Mouse (Mus musculus) G1E (cell line): ENCODE data around the gene Fam161b. TPM values are rescaled to one million over a fixed set of nuclear protein-coding genes. Genes with fewer than 3 reads are reported as not detected.

Experiments
- ATAC-seq: 2 replicates; pipeline ENCODE4 v1.8.0; 2016; ENCODE audit warnings: mild to moderate bottlenecking; ENCODE audit not compliant: insufficient number of reproducible peaks, poor library complexity, low FRiP score, severe bottlenecking; ENCODE audit errors: extremely low read depth
- DNase-seq: peaks from one replicate; pipeline ENCODE4 v3.0.0; 2012; ENCODE audit warnings: low spot score
- H3K27me3 ChIP-seq: 2 replicates; pipeline ENCODE4 v1.6.1; 2012; ENCODE audit warnings: mild to moderate bottlenecking, low read length, inconsistent platforms; ENCODE audit not compliant: insufficient read depth
- H3K36me3 ChIP-seq: replicated peaks from 2 replicates; pipeline ENCODE3; 2012; ENCODE audit warnings: mild to moderate bottlenecking, inconsistent platforms
- H3K4me1 ChIP-seq: 2 replicates; pipeline ENCODE4 v1.6.1; 2012; ENCODE audit warnings: low read depth, low read length, inconsistent platforms, mixed read lengths; ENCODE audit not compliant: insufficient read depth
- H3K4me3 ChIP-seq: 2 replicates; pipeline ENCODE4 v1.5.1; 2012; ENCODE audit warnings: low read depth, mild to moderate bottlenecking, inconsistent platforms, low read length, moderate library complexity, mixed read lengths
- H3K9me3 ChIP-seq: replicated peaks from 2 replicates; pipeline ENCODE4 v1.6.1; 2012; ENCODE audit warnings: inconsistent platforms
- CTCF ChIP-seq: IDR thresholded peaks from 2 replicates; pipeline ENCODE4 v1.5.1; 2012; ENCODE audit warnings: low read depth, low read length, inconsistent platforms, mixed read lengths
- GATA1 ChIP-seq: IDR thresholded peaks from 2 replicates; pipeline ENCODE4 v1.6.1; 2012; ENCODE audit warnings: borderline replicate concordance, low read length, inconsistent platforms, mixed read lengths
- GATA2 ChIP-seq: IDR thresholded peaks from 2 replicates; pipeline ENCODE4 v1.6.1; 2012; ENCODE audit warnings: low read depth, low read length, inconsistent platforms, borderline replicate concordance
- POLR2AphosphoS5 ChIP-seq: IDR thresholded peaks from 2 replicates; pipeline ENCODE4 v1.6.1; 2012; ENCODE audit warnings: low read depth, low read length, inconsistent platforms; ENCODE audit not compliant: insufficient replicate concordance
- TAL1 ChIP-seq: conservative IDR thresholded peaks from 2 replicates; pipeline ENCODE4 v1.6.1; 2012; ENCODE audit warnings: low read depth, low read length, inconsistent platforms, mixed read lengths
- polyA plus RNA-seq: library from polyadenylated mRNA; stranded (reverse); fragments of >175 nt; gene quantifications from 2 replicates; pipeline ENCODE4 v1.2.3, GENCODE M21; 2012
- total RNA-seq, 2 experiments: library from RNA; stranded (forward) in 1 of 2; stranded (reverse) in 1 of 2; fragments of 200-1000 nt in 1 of 2; fragments of >200 nt in 1 of 2; fragmentation: Nextera tagmentation in 1 of 2; gene quantifications; 2 replicates each; pipeline ENCODE4 v1.2.3; 2014 to 2017

Fam161b gene
- total RNA-seq (2014; fragmentation: Nextera tagmentation) (2.9 and 3.3 TPM in 2 replicates), total RNA-seq (2017) (3.5 and 4.3 TPM in 2 replicates), polyA plus RNA-seq (0.25 and 0.44 TPM in 2 replicates)

- no peak for TF ChIP-seq TAL1
- no peak for TF ChIP-seq GATA1
- TF ChIP-seq POLR2AphosphoS5: peak; percentile 78; the same call in 1 of the 2 replicates
- Histone ChIP-seq H3K4me1 (peaks cover 66% of the 10 kb centered on the region), H3K36me3 (peaks cover 26% of the 10 kb centered on the region), H3K27me3 (no peaks in the 10 kb centered on the region), H3K4me3 (peak within 1 kb of the TSS; percentile 80), H3K9me3 (no peaks in the 10 kb centered on the region)
- ATAC-seq (peak; percentile 92), DNase-seq (peak; percentile 99)
These were observed at the start of gene Fam161b, which contains the start of gene Coq6 for GRCm38 (mm10) chr12:84361555-84362489. Gene Fam161b (minus strand): TSS chr12:84361833. Gene Coq6 (plus strand): TSS chr12:84361657.

GRCm38 (mm10) chr12:84408819-84409507 is 47.3 kb upstream of the Fam161b start, which contains the start of the genes Entpd5 and Bbof1:
Gene Entpd5 (minus strand): TSS chr12:84409029.
Gene Bbof1 (plus strand): TSS chr12:84409071.
- H3K36me3 ChIP-seq: peaks cover 14% of the 10 kb centered on the region
- peak within 1 kb of the TSS; percentile 90 for H3K4me3 ChIP-seq
- H3K9me3 ChIP-seq: no peaks in the 10 kb centered on the region
- TF ChIP-seq CTCF (no peak), POLR2AphosphoS5 (no peak), GATA2 (no peak), GATA1 (no peak)
- H3K4me1 ChIP-seq: peaks cover 29% of the 10 kb centered on the region
- ATAC-seq: peak; percentile 64
- no peaks in the 10 kb centered on the region for H3K27me3 ChIP-seq
- peak; percentile 84 for DNase-seq

GRCm38 (mm10) chr12:84407874-84408818 is 46.5 kb upstream of the Fam161b start:
- DNase-seq (peak; percentile 63), ATAC-seq (peak; percentile 48; the same call in 1 of the 2 replicates)
- no peak for TF ChIP-seq TAL1
- TF ChIP-seq GATA2: no peak
- TF ChIP-seq CTCF: no peak
- TF ChIP-seq POLR2AphosphoS5: no peak
- TF ChIP-seq GATA1: no peak
- Histone ChIP-seq H3K36me3 (peaks cover 16% of the 10 kb centered on the region), H3K9me3 (no peaks in the 10 kb centered on the region), H3K27me3 (no peaks in the 10 kb centered on the region), H3K4me1 (peaks cover 29% of the 10 kb centered on the region), H3K4me3 (peak overlapping the region; percentile 90)

- no peak for ATAC-seq
- DNase-seq: no peak
- H3K36me3 ChIP-seq: peaks cover 17% of the 10 kb centered on the region
These were observed 45.6 kb upstream of the Fam161b start for GRCm38 (mm10) chr12:84407259-84407658.

GRCm38 (mm10) chr12:84404541-84404940 is 42.9 kb upstream of the Fam161b start:
- Histone ChIP-seq H3K4me3 (no peak overlapping the region), H3K4me1 (peaks cover 39% of the 10 kb centered on the region), H3K9me3 (no peaks in the 10 kb centered on the region), H3K36me3 (peaks cover 24% of the 10 kb centered on the region), H3K27me3 (no peaks in the 10 kb centered on the region)
- DNase-seq: no peak
- no peak for TF ChIP-seq POLR2AphosphoS5
- TF ChIP-seq GATA2: no peak
- no peak for TF ChIP-seq CTCF
- no peak for TF ChIP-seq GATA1
- no peak for TF ChIP-seq TAL1
- no peak for ATAC-seq

More at GRCm38 (mm10) chr12:84407259-84407658, 45.6 kb upstream of the Fam161b start:
- Histone ChIP-seq H3K4me3 (no peak overlapping the region), H3K4me1 (peaks cover 29% of the 10 kb centered on the region), H3K27me3 (no peaks in the 10 kb centered on the region), H3K9me3 (no peaks in the 10 kb centered on the region)
- TF ChIP-seq POLR2AphosphoS5 (no peak), TAL1 (no peak), CTCF (no peak), GATA1 (no peak), GATA2 (no peak)

- Histone ChIP-seq H3K27me3 (no peaks in the 10 kb centered on the region), H3K4me1 (peaks cover 28% of the 10 kb centered on the region), H3K36me3 (peaks cover 31% of the 10 kb centered on the region), H3K9me3 (no peaks in the 10 kb centered on the region), H3K4me3 (no peak overlapping the region)
- no peak for ATAC-seq
- no peak for DNase-seq
- TF ChIP-seq GATA1 (no peak), POLR2AphosphoS5 (no peak), TAL1 (no peak), GATA2 (no peak), CTCF (no peak)
These were observed 41.3 kb upstream of the Fam161b start for GRCm38 (mm10) chr12:84402923-84403322.
